Mouse (Mus musculus): ENCODE measurements around the gene Spock2. TPM values are rescaled to one million over a fixed set of nuclear protein-coding genes. Genes with fewer than 3 reads are reported as not detected.
"Not testable (repeated sequence)": the region's sequence is repeated elsewhere in the genome, so short reads cannot be mapped to it uniquely, and the experiment has no call there.

Spock2 gene
- polyA plus RNA-seq, 1 experiment from 2014 or later = 23.5 TPM

- 83% methylated on average over 2 of the region's 2 CpGs for WGBS
These were observed 62.3 kb downstream of the Spock2 start for GRCm38 (mm10) chr10:60168306-60168705.

GRCm38 (mm10) chr10:60168960-60169359, 62.9 kb downstream of the Spock2 start:
- WGBS = 77% methylated on average over 3 of the region's 3 CpGs
- ATAC-seq = no peak
- Histone ChIP-seq H3K36me3 (ENCODE audit: control insufficient read depth, insufficient read depth, low read length) (no peaks in the 10 kb centered on the region), H3K9ac (ENCODE audit: low read length) (no peak overlapping the region), H3K27me3 (replicated peaks; ENCODE audit: control insufficient read depth, insufficient read depth, low read length) (no peaks in the 10 kb centered on the region), H3K4me2 (ENCODE audit: low read length) (no peak overlapping the region), H3K4me3 (ENCODE audit: low read depth, low read length) (no peak overlapping the region), H3K4me1 (ENCODE audit: control insufficient read depth, insufficient read depth, low read length) (peaks cover 4% of the 10 kb centered on the region), H3K27ac (ENCODE audit: low read depth, low read length) (no peak overlapping the region), H3K9me3 (replicated peaks; ENCODE audit: control insufficient read depth, low read length) (no peaks in the 10 kb centered on the region)
- no peak for DNase-seq (ENCODE audit: low spot score)

More at GRCm38 (mm10) chr10:60168306-60168705, 62.3 kb downstream of the Spock2 start:
- Histone ChIP-seq H3K36me3 (ENCODE audit: control insufficient read depth, insufficient read depth, low read length) (no peaks in the 10 kb centered on the region), H3K27ac (ENCODE audit: low read depth, low read length) (no peak overlapping the region), H3K9me3 (replicated peaks; ENCODE audit: control insufficient read depth, low read length) (no peaks in the 10 kb centered on the region), H3K9ac (ENCODE audit: low read length) (no peak overlapping the region), H3K4me2 (ENCODE audit: low read length) (no peak overlapping the region), H3K4me1 (ENCODE audit: control insufficient read depth, insufficient read depth, low read length) (peaks cover 4% of the 10 kb centered on the region), H3K27me3 (replicated peaks; ENCODE audit: control insufficient read depth, insufficient read depth, low read length) (no peaks in the 10 kb centered on the region), H3K4me3 (ENCODE audit: low read depth, low read length) (no peak overlapping the region)
- DNase-seq (ENCODE audit: low spot score) (no peak), ATAC-seq (no peak)

- 81% methylated on average over 10 of the region's 10 CpGs for WGBS
- DNase-seq (ENCODE audit: low spot score) = no peak
These were observed 64.5 kb downstream of the Spock2 start for GRCm38 (mm10) chr10:60170326-60171089.

GRCm38 (mm10) chr10:60171368-60171767, 65.3 kb downstream of the Spock2 start:
- Histone ChIP-seq H3K4me2 (ENCODE audit: low read length) (no peak overlapping the region), H3K36me3 (ENCODE audit: control insufficient read depth, insufficient read depth, low read length) (no peaks in the 10 kb centered on the region), H3K27ac (ENCODE audit: low read depth, low read length) (no peak overlapping the region), H3K4me3 (ENCODE audit: low read depth, low read length) (no peak overlapping the region), H3K27me3 (replicated peaks; ENCODE audit: control insufficient read depth, insufficient read depth, low read length) (no peaks in the 10 kb centered on the region), H3K9ac (ENCODE audit: low read length) (no peak overlapping the region), H3K4me1 (ENCODE audit: control insufficient read depth, insufficient read depth, low read length) (peaks cover 4% of the 10 kb centered on the region), H3K9me3 (replicated peaks; ENCODE audit: control insufficient read depth, low read length) (no peaks in the 10 kb centered on the region)
- DNase-seq (ENCODE audit: low spot score) (no peak), ATAC-seq (no peak)
- 96% methylated on average over 5 of the region's 5 CpGs for WGBS

More at GRCm38 (mm10) chr10:60170326-60171089, 64.5 kb downstream of the Spock2 start:
- no peaks in the 10 kb centered on the region for H3K27me3 ChIP-seq (replicated peaks; ENCODE audit: control insufficient read depth, insufficient read depth, low read length)
- no peak overlapping the region for H3K9ac ChIP-seq (ENCODE audit: low read length)
- H3K36me3 ChIP-seq (ENCODE audit: control insufficient read depth, insufficient read depth, low read length) = no peaks in the 10 kb centered on the region
- H3K9me3 ChIP-seq (replicated peaks; ENCODE audit: control insufficient read depth, low read length) = no peaks in the 10 kb centered on the region
- H3K4me1 ChIP-seq (ENCODE audit: control insufficient read depth, insufficient read depth, low read length) = peaks cover 4% of the 10 kb centered on the region
- ATAC-seq = no peak
- H3K4me2 ChIP-seq (ENCODE audit: low read length) = no peak overlapping the region
- H3K27ac ChIP-seq (ENCODE audit: low read depth, low read length) = no peak overlapping the region
- no peak overlapping the region for H3K4me3 ChIP-seq (ENCODE audit: low read depth, low read length)

- no peak for ATAC-seq
- H3K9ac ChIP-seq (ENCODE audit: low read length) = no peak overlapping the region
- H3K36me3 ChIP-seq (ENCODE audit: control insufficient read depth, insufficient read depth, low read length) = no peaks in the 10 kb centered on the region
- H3K4me3 ChIP-seq (ENCODE audit: low read depth, low read length) = no peak overlapping the region
- no peak for DNase-seq (ENCODE audit: low spot score)
- H3K27ac ChIP-seq (ENCODE audit: low read depth, low read length) = no peak overlapping the region
- no peaks in the 10 kb centered on the region for H3K9me3 ChIP-seq (replicated peaks; ENCODE audit: control insufficient read depth, low read length)
- H3K4me2 ChIP-seq (ENCODE audit: low read length) = no peak overlapping the region
- 88% methylated on average over 4 of the region's 4 CpGs for WGBS
- peaks cover 4% of the 10 kb centered on the region for H3K4me1 ChIP-seq (ENCODE audit: control insufficient read depth, insufficient read depth, low read length)
- H3K27me3 ChIP-seq (replicated peaks; ENCODE audit: control insufficient read depth, insufficient read depth, low read length) = no peaks in the 10 kb centered on the region
These were observed 66.3 kb downstream of the Spock2 start for GRCm38 (mm10) chr10:60172306-60172705.

GRCm38 (mm10) chr10:60173035-60173434, 67.0 kb downstream of the Spock2 start:
- no peak overlapping the region for H3K27ac ChIP-seq (ENCODE audit: low read depth, low read length)
- peak; percentile 62; the same call in 1 of the 2 replicates for ATAC-seq
- H3K4me3 ChIP-seq (ENCODE audit: low read depth, low read length) = no peak overlapping the region
- no peaks in the 10 kb centered on the region for H3K9me3 ChIP-seq (replicated peaks; ENCODE audit: control insufficient read depth, low read length)
- DNase-seq (ENCODE audit: low spot score) = peak; percentile 87
- H3K4me1 ChIP-seq (ENCODE audit: control insufficient read depth, insufficient read depth, low read length) = peaks cover 4% of the 10 kb centered on the region
- 22% methylated on average over 10 of the region's 10 CpGs for WGBS
- no peak overlapping the region for H3K9ac ChIP-seq (ENCODE audit: low read length)
- no peak overlapping the region for H3K4me2 ChIP-seq (ENCODE audit: low read length)
- H3K27me3 ChIP-seq (replicated peaks; ENCODE audit: control insufficient read depth, insufficient read depth, low read length) = no peaks in the 10 kb centered on the region
- H3K36me3 ChIP-seq (ENCODE audit: control insufficient read depth, insufficient read depth, low read length) = no peaks in the 10 kb centered on the region

GRCm38 (mm10) chr10:60174506-60174905, 68.5 kb downstream of the Spock2 start:
- Histone ChIP-seq H3K27ac (ENCODE audit: low read depth, low read length) (no peak overlapping the region), H3K27me3 (replicated peaks; ENCODE audit: control insufficient read depth, insufficient read depth, low read length) (no peaks in the 10 kb centered on the region), H3K4me1 (ENCODE audit: control insufficient read depth, insufficient read depth, low read length) (peaks cover 4% of the 10 kb centered on the region), H3K4me3 (ENCODE audit: low read depth, low read length) (no peak overlapping the region), H3K4me2 (ENCODE audit: low read length) (no peak overlapping the region), H3K36me3 (ENCODE audit: control insufficient read depth, insufficient read depth, low read length) (no peaks in the 10 kb centered on the region), H3K9me3 (replicated peaks; ENCODE audit: control insufficient read depth, low read length) (no peaks in the 10 kb centered on the region), H3K9ac (ENCODE audit: low read length) (no peak overlapping the region)
- 82% methylated on average over 3 of the region's 3 CpGs for WGBS
- ATAC-seq (no peak), DNase-seq (ENCODE audit: low spot score) (no peak)

GRCm38 (mm10) chr10:60175306-60175705, 69.3 kb downstream of the Spock2 start:
- H3K9me3 ChIP-seq (replicated peaks; ENCODE audit: control insufficient read depth, low read length); DNase-seq (ENCODE audit: low spot score); ATAC-seq; H3K36me3 ChIP-seq (ENCODE audit: control insufficient read depth, insufficient read depth, low read length); H3K4me2 ChIP-seq (ENCODE audit: low read length); H3K27ac ChIP-seq (ENCODE audit: low read depth, low read length); H3K4me1 ChIP-seq (ENCODE audit: control insufficient read depth, insufficient read depth, low read length); H3K4me3 ChIP-seq (ENCODE audit: low read depth, low read length); H3K27me3 ChIP-seq (replicated peaks; ENCODE audit: control insufficient read depth, insufficient read depth, low read length); H3K9ac ChIP-seq (ENCODE audit: low read length): not testable (repeated sequence)
- WGBS = 95% methylated on average over 9 of the region's 9 CpGs
